Mouse (Mus musculus): ENCODE measurements around the gene Gab1. TPM values are rescaled to one million over a fixed set of nuclear protein-coding genes. Genes with fewer than 3 reads are reported as not detected.

Gene Gab1
- polyA plus RNA-seq, 1 experiment from 2014 or later = 12.5 TPM

DNA sequence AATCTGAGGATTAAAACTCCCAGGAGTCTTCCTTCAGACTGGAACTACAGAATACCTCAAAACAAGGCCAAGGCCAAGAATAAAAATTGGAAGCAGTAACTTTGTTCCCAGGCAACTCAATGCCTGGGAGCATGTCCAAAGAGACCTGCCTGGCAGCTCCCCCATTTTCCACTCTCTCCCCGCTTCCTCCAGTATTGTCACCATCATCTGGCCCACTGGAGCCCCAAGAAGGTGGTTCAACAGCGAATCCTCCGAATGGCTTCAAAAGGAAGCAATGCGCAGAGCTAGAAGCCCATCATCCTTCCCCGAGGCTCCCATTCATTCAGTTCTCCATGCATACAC is 142.3 kb downstream of the Gab1 start:
- no peak for ATAC-seq (ENCODE audit: low read depth)
- 0% methylated on average over 5 of the region's 5 CpGs for WGBS

DNA sequence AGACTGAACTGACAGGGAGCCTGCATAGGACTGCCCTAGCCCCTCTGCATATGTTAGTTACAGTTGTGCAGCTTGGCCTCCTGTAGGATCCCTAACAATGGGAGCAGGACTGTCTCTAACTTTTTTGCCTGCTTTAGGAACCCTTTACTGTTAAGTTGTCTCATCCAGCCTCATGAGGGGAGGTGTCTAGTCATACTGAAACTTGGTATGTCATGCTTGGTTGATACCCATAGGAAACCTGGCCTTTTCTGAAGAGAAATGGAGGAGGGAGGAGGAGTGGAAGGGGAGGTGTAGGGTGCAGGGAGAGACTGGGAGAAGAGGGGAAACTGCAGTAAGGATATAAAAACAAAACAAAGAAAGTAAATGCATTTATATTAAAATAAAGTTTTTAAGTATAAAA is 148.0 kb downstream of the Gab1 start:
- Histone ChIP-seq H3K27me3 (ENCODE audit: control insufficient read depth, insufficient read depth, low read length) (no peaks in the 10 kb centered on the region), H3K9ac (replicated peaks; ENCODE audit: low read depth, low read length) (no peak overlapping the region), H3K36me3 (ENCODE audit: control insufficient read depth, insufficient read depth, low read length) (peaks cover 38% of the 10 kb centered on the region), H3K4me3 (ENCODE audit: low read depth, low read length) (no peak overlapping the region), H3K9me3 (ENCODE audit: control insufficient read depth, low read length) (no peaks in the 10 kb centered on the region; the same call in 1 of the 2 replicates), H3K4me1 (ENCODE audit: control insufficient read depth, insufficient read depth, low read length) (no peaks in the 10 kb centered on the region), H3K27ac (ENCODE audit: low read depth, low read length) (no peak overlapping the region), H3K4me2 (ENCODE audit: low read depth, low read length) (no peak overlapping the region)
- ATAC-seq (ENCODE audit: low read depth) = no peak

More for the DNA sequence above, 142.3 kb downstream of the Gab1 start:
- peaks cover 21% of the 10 kb centered on the region for H3K36me3 ChIP-seq (ENCODE audit: control insufficient read depth, insufficient read depth, low read length)
- H3K27me3 ChIP-seq (ENCODE audit: control insufficient read depth, insufficient read depth, low read length) = no peaks in the 10 kb centered on the region
- H3K4me1 ChIP-seq (ENCODE audit: control insufficient read depth, insufficient read depth, low read length) = peaks cover 7% of the 10 kb centered on the region; the same call in 1 of the 2 replicates
- H3K4me2 ChIP-seq (ENCODE audit: low read depth, low read length) = peak overlapping the region; percentile 91
- H3K9ac ChIP-seq (replicated peaks; ENCODE audit: low read depth, low read length) = peak overlapping the region; percentile 88
- H3K9me3 ChIP-seq (ENCODE audit: control insufficient read depth, low read length) = no peaks in the 10 kb centered on the region; the same call in 1 of the 2 replicates
- H3K4me3 ChIP-seq (ENCODE audit: low read depth, low read length) = peak overlapping the region; percentile 88
- peak overlapping the region; percentile 96 for H3K27ac ChIP-seq (ENCODE audit: low read depth, low read length)

DNA sequence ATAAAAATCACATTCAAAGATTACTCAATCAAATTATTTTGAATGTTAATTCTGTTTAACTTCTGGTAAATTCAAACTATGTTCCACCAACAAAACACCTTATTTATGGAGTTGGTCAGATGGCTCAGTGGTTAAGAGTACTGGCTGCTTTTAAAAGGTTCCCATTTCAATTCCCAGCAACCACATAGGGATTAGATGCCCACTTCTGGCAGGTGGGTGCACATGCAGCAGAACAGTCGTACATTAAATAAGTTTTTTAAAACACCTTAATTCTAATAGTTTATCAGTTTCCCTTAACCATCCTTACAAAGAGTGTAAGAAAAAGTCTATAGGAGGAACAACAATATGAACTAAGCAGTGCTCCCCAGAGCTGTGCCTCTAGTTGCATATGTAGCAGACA is 165.9 kb downstream of the Gab1 start:
- no peak for ATAC-seq (ENCODE audit: low read depth)
- Histone ChIP-seq H3K9me3 (ENCODE audit: control insufficient read depth, low read length) (no peaks in the 10 kb centered on the region), H3K4me1 (ENCODE audit: control insufficient read depth, insufficient read depth, low read length) (no peaks in the 10 kb centered on the region), H3K9ac (replicated peaks; ENCODE audit: low read depth, low read length) (no peak overlapping the region), H3K36me3 (ENCODE audit: control insufficient read depth, insufficient read depth, low read length) (peaks cover 44% of the 10 kb centered on the region), H3K27me3 (ENCODE audit: control insufficient read depth, insufficient read depth, low read length) (no peaks in the 10 kb centered on the region), H3K27ac (ENCODE audit: low read depth, low read length) (no peak overlapping the region), H3K4me3 (ENCODE audit: low read depth, low read length) (no peak overlapping the region), H3K4me2 (ENCODE audit: low read depth, low read length) (no peak overlapping the region)
- WGBS = 100% methylated on average over 1 of the region's 1 CpGs

Other genes with a start within 250 kb of the Gab1 start
- 49.2 and 60.9 TPM in 2 replicates for gene Smarca5, start 141.0 kb downstream of the Gab1 start, polyA plus RNA-seq (2014; fragmentation: Nextera tagmentation; extraction: Ambion mirVana)
- gene Usp38, start 134.4 kb upstream of the Gab1 start, polyA plus RNA-seq (2014; fragmentation: Nextera tagmentation; extraction: Ambion mirVana) = 23.6 and 28.1 TPM in 2 replicates

All from neural tube, embryonic 14.5 days (tissue).